Mouse (Mus musculus) left cerebral cortex, adult 9 months (tissue): ENCODE measurements around the gene Tacc3.
A peak's percentile ranks its signal among the peaks of the same experiment; 100 is the strongest.

Experiments used
- DNase-seq, 2 experiments: peaks; one replicate each; pipeline ENCODE4 v3.0.0; 2022; ENCODE audit warnings: low spot score in 2 of 2

The Tacc3 gene

DNA sequence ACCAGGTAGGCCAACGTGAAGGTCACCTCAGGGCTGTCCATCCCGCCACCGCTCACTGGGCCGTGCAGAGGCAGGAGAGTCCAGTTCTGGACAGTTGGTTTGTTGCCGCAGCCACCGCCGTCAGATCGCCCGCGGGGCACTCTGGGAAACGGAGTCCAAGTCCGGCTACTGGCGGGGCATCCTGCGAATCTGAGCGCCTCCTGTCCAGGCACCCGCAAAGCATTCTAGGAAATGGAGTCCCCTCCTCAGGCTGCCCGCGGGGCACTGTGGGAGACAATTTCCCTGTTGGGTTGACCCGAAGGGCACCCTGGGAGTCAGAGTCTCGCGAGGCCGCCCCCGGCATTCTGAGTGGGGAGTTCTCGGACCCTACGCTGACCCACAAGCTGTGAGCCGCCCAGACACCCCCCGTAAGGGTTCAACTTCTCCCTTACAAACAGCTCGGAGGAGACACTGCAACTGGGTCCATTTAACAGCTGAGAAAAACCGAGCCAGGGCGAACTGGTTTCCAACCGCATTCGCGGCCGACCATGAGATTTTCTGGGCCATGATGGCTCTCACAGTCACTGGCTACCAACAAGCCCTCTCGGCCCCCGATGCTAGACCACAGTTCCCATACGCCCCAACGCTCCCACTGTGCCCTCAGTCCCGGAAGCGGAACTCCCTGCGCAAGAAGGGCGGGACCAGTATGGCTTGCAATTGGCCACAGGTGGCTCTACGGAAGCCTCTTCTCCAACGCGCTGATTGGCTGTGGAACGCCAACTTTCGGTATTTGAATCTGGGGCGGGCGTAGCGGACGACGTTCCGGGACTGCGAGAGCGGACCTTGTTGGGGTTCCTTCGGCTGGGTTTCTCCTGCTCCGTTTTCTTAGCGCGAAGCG lies at the start of gene Tacc3, which contains the start of gene Tmem129:
Gene Tacc3, plus strand, starts transcription at position 342 of the 877 bp plus-strand sequence.
Gene Tmem129, minus strand, starts transcription at position 630 of the 877 bp plus-strand sequence.
- peak; percentile 97 to 99 for DNase-seq

DNA sequence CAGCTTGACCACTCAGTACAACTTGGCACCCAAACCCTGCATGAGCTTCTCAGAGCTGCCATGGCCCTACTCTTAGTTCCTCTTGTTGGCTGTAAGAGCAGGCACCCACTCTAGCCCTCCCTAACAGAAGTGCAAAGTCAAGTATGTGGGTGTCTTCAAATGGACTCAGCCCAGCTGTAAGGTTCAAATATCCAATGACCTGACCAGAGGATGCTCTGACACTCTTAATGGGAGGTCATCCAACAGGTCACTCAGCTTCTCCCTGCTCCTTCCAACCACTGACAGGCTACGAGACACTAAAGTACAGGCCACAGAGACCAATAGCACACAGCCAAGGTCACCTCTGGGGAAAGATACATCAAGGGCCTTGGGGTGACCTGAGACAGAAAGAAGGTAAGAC lies 48.7 kb upstream of the Tacc3 start:
- no peak for DNase-seq

DNA sequence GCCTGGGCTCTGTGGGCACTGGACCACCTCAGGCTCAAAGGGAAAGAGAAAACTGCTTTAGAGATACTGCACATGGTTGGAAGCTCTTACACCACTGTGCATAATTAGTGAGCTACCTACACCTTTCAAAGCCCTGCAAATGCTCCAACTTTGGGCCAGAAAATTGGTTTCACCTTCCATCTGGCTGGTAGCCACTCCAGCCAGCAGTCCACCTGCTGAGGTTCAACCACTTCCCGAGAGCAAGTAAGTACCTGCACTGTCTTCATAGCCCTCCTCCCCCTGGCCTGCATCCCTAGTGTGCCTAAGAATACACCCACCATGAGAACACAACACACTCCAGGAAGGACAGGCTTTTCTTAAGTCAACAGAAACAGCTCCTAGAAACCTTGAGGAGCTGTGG lies 46.1 kb upstream of the Tacc3 start:
- DNase-seq: no peak

- DNase-seq: no peak
Measured at GRCm38 (mm10) chr5:33614391-33614790, 43.5 kb upstream of the Tacc3 start.

GRCm38 (mm10) chr5:33622671-33623070 lies 35.3 kb upstream of the Tacc3 start:
- DNase-seq: no peak

DNA sequence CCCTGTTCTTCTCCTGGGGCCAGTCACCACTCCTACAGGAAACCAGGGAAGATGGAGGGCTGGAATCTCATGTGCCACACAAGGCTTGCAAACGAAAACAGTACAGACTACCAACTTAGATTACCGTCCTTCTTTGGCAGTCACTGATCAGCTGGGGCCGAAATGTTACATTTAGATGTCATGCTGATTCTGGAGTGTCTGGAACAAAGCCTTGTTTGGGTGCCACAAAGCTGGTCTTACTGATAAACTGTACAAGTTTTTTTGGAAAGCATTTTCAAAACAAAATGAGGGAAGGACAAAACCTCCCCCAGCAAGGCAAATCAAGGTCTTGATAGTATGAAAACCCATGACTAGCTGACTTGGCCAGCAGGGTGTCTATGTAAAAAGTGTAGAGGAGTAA lies 34.2 kb upstream of the Tacc3 start:
- DNase-seq: no peak

- DNase-seq: no peak
Measured at GRCm38 (mm10) chr5:33627968-33628367, 30.0 kb upstream of the Tacc3 start.

DNA sequence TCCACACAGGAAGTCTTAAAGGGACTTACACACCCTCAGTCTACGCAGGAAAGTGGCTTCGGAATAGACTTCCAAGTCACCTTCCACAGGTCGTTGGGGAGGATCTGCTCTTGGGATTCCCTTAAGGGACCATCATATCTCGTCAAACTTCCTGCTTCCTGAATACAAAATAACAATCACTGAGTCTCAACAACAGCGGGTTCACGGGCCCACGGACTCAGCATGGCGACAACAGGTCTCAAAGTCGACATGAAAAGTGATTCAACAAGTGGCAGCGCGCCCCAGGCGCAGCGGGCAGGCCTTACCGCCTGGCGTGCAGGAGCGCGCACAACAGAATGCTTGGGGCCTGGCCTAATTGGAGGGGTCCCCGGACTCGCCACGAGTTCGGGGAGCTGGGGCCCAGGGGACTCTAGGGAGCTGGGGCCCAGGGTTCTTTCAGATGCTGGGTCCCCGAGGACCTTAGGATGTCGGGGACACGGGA lies 29.1 kb upstream of the Tacc3 start:
- no peak for DNase-seq

GRCm38 (mm10) chr5:33629301-33629987 lies 28.5 kb upstream of the Tacc3 start, which contains the start of the genes Fam53a and Gm9903:
TSS of gene Fam53a (minus strand) at chr5:33629635.
TSS of gene Gm9903 (plus strand) at chr5:33629925.
- DNase-seq: peak; percentile 98 to 100

GRCm38 (mm10) chr5:33630061-33630460 lies 27.9 kb upstream of the Tacc3 start:
- peak in 1 of 2 experiments; percentile 44 for DNase-seq

- no peak for DNase-seq
Measured at GRCm38 (mm10) chr5:33630615-33631014, 27.3 kb upstream of the Tacc3 start.

GRCm38 (mm10) chr5:33632526-33632925 lies 25.4 kb upstream of the Tacc3 start:
- DNase-seq: no peak

DNA sequence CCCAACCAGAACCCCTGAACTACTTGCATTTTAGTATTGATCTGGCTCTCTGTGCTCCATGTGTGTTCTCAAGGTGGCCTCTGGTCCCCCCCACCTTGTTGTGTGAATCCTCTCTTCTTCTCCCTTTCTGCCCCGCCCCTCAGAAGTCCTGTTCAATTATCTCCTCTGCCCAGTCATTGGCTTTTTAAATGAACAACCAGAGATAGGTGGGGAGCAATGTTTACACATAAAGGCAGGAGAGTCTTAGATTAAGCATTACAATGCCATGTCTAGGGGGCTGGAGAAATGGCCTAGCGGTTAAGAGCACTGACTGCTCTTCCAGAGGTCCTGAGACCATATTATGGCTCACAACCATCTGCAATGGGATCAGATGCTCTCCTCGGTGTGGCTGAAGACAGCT lies 22.6 kb upstream of the Tacc3 start:
- no peak for DNase-seq

GRCm38 (mm10) chr5:33637606-33638350 lies 20.1 kb upstream of the Tacc3 start:
- DNase-seq: no peak

GRCm38 (mm10) chr5:33638826-33639225 lies 19.1 kb upstream of the Tacc3 start:
- DNase-seq: no peak

DNA sequence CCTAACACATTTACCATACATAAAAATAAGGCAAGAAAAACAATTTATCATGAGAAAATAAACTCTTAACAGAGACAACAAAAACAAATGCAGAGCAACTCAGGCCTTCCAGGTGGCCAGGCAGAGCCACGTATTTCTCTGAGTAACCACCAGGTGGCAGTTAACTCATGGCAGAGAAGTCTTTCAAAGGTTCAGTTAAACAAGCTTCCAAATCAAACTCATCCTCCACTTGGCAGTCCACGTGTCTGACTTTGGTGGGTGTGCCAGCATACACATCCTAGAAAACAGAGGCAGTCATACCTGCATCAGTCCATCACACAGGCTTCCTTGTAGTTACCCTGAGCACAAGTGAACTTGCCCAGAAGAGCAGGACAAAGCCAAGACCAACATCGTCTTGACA lies 17.3 kb upstream of the Tacc3 start:
- DNase-seq: peak in 1 of 2 experiments; percentile 58

DNA sequence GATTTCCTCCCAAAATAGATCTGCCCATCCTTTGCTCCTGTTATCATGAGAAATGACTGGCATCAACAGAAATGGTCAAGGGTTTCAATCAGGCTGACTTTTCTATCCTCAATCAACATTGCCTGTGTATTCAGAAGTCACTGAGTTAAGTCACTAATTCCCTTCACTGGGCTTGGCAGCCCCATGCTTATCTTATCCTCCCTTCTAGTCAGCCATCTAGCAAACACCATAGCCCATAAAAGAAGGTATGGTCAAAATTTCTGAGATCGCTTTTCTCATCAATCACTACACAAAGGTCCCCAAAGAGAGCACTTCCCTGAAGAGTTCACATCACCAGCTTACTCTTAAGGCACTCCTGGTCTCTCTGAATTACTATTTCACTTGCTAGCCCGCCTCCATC lies 6.9 kb upstream of the Tacc3 start:
- DNase-seq: no peak

DNA sequence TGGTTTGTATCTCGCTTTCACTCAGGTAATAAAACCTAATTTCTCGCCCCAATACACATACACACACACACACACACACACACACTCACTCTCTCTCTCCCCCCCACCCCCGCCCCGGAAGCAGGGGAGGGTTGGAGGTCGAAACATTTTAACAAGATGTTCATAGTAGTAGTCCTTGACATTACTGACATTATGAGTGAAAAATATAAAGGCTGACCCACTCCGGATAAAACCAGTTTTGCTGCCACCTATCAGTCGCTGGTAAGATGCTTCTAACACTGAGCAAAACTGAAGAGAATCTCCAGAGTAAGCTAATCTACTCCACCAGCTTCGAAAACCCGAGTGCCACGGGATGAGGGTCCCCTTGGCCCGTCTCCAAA lies 6.4 kb upstream of the Tacc3 start:
- DNase-seq: no peak

DNA sequence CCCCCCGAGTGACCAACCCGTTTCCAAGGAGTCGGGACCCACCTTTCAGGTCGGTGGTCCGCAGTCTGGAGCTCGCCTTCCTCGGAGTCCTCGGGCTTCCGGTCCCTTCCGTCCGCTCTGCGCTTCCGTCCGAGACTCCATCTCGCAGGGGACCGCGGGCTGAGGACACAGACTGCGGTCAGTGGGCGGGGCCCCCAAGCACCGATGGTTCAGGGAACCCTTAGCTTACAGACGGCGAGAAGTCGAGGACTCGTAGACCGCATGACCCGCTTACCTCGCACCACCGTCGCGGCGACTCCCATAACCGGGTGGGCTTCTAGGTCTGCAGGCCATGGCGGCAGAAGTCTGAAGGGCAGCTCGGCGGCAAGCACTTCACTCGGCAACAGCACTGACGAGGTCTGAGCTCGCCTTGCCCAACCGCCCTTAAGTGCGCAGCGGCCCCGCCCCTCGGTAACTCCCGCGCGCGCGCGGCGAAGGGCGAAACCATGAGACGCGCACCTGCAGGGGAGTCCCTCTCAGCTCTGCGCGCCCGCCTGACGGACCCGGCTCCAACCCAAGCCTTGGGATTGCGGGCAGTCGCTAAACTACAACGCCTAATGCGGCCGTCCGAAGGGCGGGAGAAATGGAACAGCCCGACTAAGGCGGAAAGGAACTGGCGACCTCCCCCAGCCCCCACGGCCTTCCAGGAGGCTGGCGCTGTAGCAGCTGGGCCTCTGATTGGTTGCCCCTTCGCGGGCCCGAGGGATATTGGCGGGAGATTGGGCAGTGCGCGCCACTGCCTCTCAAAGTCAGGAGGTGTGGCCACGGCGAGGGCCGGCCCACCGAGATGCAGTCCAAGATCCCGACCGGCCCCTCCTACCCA lies 5.8 kb upstream of the Tacc3 start, which contains the start of gene Slbp:
Gene Slbp, minus strand, starts transcription at position 654 of the 862 bp plus-strand sequence.
- peak; percentile 90 to 96 for DNase-seq

GRCm38 (mm10) chr5:33652783-33653173 lies 5.2 kb upstream of the Tacc3 start:
- no peak for DNase-seq

- DNase-seq: no peak
Measured at GRCm38 (mm10) chr5:33654424-33654823, 3.5 kb upstream of the Tacc3 start.
